Mouse (Mus musculus) midbrain, embryonic 15.5 days (tissue): ENCODE results near the gene Lgmn. TPM values are rescaled to one million over a fixed set of nuclear protein-coding genes. Genes with fewer than 3 reads are reported as not detected.

Source experiments
- ATAC-seq: fragments of 200-750 bp; cut with Nextera tagmentation; replicated peaks from 2 replicates; pipeline ENCODE4 v1.8.0; 2017; ENCODE audit warnings: moderate TSS enrichment
- H3K27ac ChIP-seq: fragments of 300-500 bp; sonication (generic); 2 replicates; pipeline ENCODE4 v1.5.1; 2015; ENCODE audit warnings: mild to moderate bottlenecking, inconsistent platforms
- H3K27me3 ChIP-seq: fragments of 300-500 bp; sonication (generic); replicated peaks from 2 replicates; pipeline ENCODE4 v1.6.1; 2015; ENCODE audit warnings: inconsistent platforms
- H3K36me3 ChIP-seq: fragments of 300-500 bp; sonication (generic); replicated peaks from 2 replicates; pipeline ENCODE4 v1.6.1; 2015; ENCODE audit warnings: inconsistent platforms
- H3K4me1 ChIP-seq: fragments of 300-500 bp; sonication (generic); 2 replicates; pipeline ENCODE4 v1.6.1; 2015; ENCODE audit warnings: inconsistent platforms
- H3K4me2 ChIP-seq: fragments of 300-500 bp; sonication (generic); 2 replicates; pipeline ENCODE4 v1.6.1; 2015; ENCODE audit warnings: inconsistent platforms, mild to moderate bottlenecking, moderate library complexity
- H3K4me3 ChIP-seq: fragments of 300-500 bp; sonication (generic); 2 replicates; pipeline ENCODE4 v1.5.1; 2015; ENCODE audit warnings: mild to moderate bottlenecking, inconsistent platforms
- H3K9ac ChIP-seq: fragments of 300-500 bp; sonication (generic); 2 replicates; pipeline ENCODE4 v1.6.1; 2015; ENCODE audit warnings: mild to moderate bottlenecking, inconsistent platforms
- H3K9me3 ChIP-seq: fragments of 300-500 bp; sonication (generic); 2 replicates; pipeline ENCODE4 v1.6.1; 2016; ENCODE audit warnings: inconsistent platforms
- WGBS: fragments of 180-500 bp; shearing (Covaris S2); methylation state at CpG from one replicate; pipeline ENCODE4 v1.1.7; 2015; ENCODE audit warnings: mixed read lengths; 5-methylcytosine and 5-hydroxymethylcytosine counted together
- polyA plus RNA-seq: library from polyadenylated mRNA; unstranded; fragments of >200 nt; fragmentation: Nextera tagmentation; extraction: Ambion mirVana; gene quantifications from 2 replicates; pipeline ENCODE4 v1.2.1, GENCODE M21; 2015

Gene Lgmn
- polyA plus RNA-seq, 1 experiment from 2014 or later, result 87.7 TPM

DNA sequence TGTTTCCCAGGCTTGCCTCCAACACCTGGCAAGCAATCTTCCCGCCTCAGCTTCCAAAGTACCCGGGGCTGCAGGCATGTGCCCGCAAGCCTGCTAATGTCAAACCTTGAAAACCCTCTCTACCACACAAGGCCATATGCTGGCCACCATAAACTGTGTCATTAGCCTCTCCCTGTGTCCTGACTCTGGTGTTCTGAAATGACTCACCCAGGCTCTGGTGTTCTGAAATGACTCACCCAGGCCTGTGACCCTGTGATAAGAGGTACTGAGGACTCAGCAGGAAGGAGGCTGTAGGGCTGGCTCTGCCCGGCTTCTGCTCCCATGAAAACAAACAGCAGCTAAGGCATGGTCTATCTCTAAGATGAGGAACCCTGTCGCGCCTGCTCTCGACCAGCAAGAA is 13.3 kb downstream of the Lgmn start:
- no peak for ATAC-seq
- Histone ChIP-seq H3K9ac (no peak overlapping the region), H3K27ac (no peak overlapping the region), H3K27me3 (no peaks in the 10 kb centered on the region), H3K9me3 (no peaks in the 10 kb centered on the region), H3K4me3 (no peak overlapping the region), H3K4me2 (no peak overlapping the region), H3K36me3 (peaks cover 5% of the 10 kb centered on the region), H3K4me1 (no peaks in the 10 kb centered on the region)
- WGBS, result 94% methylated on average over 7 of the region's 7 CpGs

DNA sequence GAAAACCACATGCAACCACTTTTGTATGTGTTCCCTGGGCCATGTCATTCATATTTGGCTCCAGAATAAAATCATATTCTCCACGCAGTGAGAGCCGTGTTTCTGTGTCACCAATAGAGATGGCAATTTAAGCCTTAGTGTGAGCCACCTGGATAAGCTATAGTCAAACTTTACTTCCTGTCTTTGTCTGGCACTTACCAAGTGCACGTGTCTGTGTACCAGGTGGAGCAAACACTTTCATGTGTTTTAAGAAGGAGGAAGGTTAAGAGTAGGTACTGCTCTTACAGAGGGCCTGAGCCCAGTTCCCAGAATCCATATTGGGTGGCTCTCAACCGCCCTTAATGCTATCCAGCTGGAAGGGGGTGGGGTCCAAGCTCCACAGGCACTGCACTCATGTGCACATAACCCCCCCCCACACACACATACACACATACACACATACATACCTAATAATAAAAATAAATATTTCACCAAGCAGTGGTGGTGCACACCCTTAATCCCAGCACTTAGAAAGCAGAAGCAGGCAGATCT is 14.5 kb downstream of the Lgmn start:
- WGBS, result 86% methylated on average over 4 of the region's 4 CpGs
- H3K4me2 ChIP-seq, result no peak overlapping the region

DNA sequence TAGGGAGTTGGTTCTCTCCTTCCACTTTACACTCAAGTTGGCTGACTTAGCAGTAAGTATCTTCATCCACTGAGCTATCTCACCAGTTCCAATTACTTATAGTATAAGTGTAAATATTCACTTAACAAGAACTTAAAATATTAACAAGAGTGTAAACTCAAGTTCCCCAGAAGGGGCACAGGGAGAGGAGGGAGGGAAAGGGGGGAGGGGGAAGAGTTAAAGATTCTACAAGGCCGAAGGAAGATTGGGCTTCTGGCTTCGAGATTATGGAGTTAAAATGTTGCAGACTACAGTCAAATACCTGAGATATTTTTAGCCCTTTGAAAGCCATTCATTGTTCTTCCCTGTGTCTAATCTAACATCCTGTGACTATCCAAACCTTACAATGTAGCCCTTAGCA is 15.2 kb downstream of the Lgmn start:
- 79% methylated on average over 2 of the region's 2 CpGs for WGBS
- ATAC-seq, result no peak

More for the DNA sequence above, 14.5 kb downstream of the Lgmn start:
- Histone ChIP-seq H3K36me3 (peaks cover 5% of the 10 kb centered on the region), H3K9me3 (no peaks in the 10 kb centered on the region), H3K9ac (no peak overlapping the region), H3K4me3 (no peak overlapping the region), H3K27me3 (no peaks in the 10 kb centered on the region), H3K27ac (no peak overlapping the region), H3K4me1 (no peaks in the 10 kb centered on the region)
- ATAC-seq, result no peak

DNA sequence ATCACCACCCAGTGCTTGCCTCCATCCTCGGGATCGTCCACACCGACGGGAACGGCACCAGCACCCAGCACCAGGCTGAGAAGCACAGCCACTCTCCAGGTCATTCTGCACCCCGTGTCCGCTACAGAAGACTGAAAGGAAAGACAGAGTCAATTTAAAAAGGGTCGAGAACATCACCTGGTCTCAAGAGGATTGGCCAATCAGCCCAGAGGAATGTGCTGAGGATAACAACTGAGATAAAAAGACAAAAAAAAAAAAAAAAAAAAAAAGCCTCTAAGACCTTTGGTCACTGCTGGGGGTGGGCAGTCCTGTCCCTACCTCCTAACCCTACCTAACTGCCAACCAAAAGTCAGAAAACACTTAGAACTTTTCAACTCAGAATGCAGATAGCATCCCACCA is 16.0 kb downstream of the Lgmn start:
- no peak overlapping the region for H3K9ac ChIP-seq
- no peak overlapping the region for H3K27ac ChIP-seq
- H3K4me2 ChIP-seq, result no peak overlapping the region
- no peaks in the 10 kb centered on the region for H3K9me3 ChIP-seq
- peaks cover 5% of the 10 kb centered on the region for H3K36me3 ChIP-seq
- 96% methylated on average over 8 of the region's 8 CpGs for WGBS
- no peak for ATAC-seq
- H3K4me3 ChIP-seq, result no peak overlapping the region
- peaks cover 5% of the 10 kb centered on the region; the same call in 1 of the 2 replicates for H3K4me1 ChIP-seq
- no peaks in the 10 kb centered on the region for H3K27me3 ChIP-seq

More for the DNA sequence above, 15.2 kb downstream of the Lgmn start:
- no peaks in the 10 kb centered on the region for H3K27me3 ChIP-seq
- no peak overlapping the region for H3K4me3 ChIP-seq
- H3K27ac ChIP-seq, result no peak overlapping the region
- H3K36me3 ChIP-seq, result peaks cover 5% of the 10 kb centered on the region
- peaks cover 3% of the 10 kb centered on the region; the same call in 1 of the 2 replicates for H3K4me1 ChIP-seq
- no peaks in the 10 kb centered on the region for H3K9me3 ChIP-seq
- no peak overlapping the region for H3K4me2 ChIP-seq
- no peak overlapping the region for H3K9ac ChIP-seq

DNA sequence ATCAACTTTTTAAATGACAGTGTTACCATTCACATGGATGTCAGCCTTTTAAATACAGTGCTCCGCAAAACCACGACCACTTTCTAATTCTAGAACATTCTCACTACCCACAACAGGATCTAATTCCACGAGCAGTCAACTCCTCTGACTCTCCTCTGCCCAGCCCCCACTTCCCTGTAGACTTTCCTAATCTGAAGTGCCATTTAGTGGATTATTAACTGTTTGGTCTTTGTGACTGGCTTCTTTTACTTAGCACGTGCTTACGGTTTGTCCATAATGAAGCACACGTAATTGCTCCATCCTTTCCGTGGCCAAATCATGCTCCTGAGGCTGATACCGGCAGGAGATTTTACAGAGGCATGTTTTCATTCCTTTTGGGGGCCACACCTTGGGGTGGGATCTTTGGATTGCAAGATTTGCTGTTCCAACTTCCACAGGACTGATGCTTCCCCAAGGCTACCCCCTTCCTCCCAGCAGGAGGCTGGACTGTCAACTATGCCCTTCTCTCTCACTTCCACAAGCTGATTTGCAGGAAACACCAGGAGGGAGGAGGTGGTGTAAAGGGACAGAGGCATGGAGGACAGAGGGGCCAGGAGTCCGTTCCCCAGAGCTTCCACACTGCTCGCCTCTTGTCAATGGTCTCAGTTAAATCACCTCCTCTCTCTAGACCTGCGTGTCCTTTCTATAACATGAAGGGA is 16.8 kb downstream of the Lgmn start:
- no peak for ATAC-seq
- Histone ChIP-seq H3K9me3 (no peaks in the 10 kb centered on the region), H3K4me3 (no peak overlapping the region), H3K4me2 (no peak overlapping the region), H3K27ac (no peak overlapping the region), H3K4me1 (peaks cover 5% of the 10 kb centered on the region; the same call in 1 of the 2 replicates), H3K9ac (no peak overlapping the region), H3K36me3 (peaks cover 5% of the 10 kb centered on the region), H3K27me3 (no peaks in the 10 kb centered on the region)
- WGBS, result 91% methylated on average over 11 of the region's 11 CpGs

DNA sequence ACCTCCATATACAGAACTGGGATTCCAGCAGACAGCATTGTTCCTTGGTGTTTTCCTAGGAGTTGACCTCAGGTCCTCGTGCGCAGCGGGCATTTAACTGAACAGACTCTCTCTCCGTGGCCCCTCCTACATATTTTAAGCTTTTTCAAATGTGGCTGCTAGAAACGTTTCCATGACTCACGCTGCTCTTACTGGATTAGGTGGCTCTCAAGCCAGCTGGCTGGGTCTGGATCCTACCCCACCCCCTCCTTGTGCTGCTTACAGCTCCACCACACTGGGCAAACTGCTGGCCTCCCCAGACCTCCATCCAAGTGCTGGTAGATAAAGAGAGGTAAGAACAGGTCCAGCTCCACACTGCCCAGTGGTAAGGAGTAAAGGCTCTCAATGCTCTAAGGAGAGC is 17.5 kb downstream of the Lgmn start:
- Histone ChIP-seq H3K4me3 (no peak overlapping the region), H3K9ac (no peak overlapping the region), H3K9me3 (no peaks in the 10 kb centered on the region), H3K4me2 (no peak overlapping the region), H3K36me3 (peaks cover 5% of the 10 kb centered on the region), H3K27ac (no peak overlapping the region), H3K4me1 (peaks cover 5% of the 10 kb centered on the region; the same call in 1 of the 2 replicates), H3K27me3 (no peaks in the 10 kb centered on the region)
- ATAC-seq, result no peak
- WGBS, result 81% methylated on average over 6 of the region's 6 CpGs

DNA sequence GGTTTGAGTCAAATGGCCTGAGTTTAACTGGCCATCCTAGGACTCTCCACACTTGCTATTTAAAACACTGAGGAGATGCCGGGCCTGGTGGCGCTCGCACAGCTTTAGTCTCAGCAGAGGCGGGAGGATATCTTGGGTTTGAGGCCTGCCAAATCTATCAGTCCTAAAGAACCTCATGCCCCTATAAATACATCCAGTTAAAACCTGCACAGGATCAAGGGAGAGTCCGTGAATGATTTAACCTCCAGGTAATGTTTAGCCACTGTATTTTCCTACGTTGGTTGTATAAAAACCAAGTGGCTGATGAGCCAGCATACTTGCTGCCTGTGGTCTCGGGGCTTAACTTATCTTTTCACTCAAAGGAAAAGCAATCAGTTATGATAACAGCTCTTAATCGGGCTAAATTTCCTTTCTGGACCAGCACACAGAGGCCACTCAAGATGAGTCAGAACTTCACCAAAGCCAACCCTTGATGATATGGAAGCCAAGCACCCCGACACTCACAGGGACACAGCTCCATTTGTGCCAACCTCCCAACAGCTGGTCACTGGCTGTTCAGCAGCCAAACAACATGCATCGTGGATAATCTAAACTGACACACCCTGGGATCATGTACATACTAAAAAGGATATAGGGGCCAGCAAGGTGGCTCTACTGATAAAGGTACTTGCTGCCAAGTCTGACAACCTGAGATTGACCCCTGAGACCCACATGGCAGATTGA is 19.3 kb downstream of the Lgmn start:
- Histone ChIP-seq H3K27ac (no peak overlapping the region), H3K4me2 (no peak overlapping the region), H3K27me3 (no peaks in the 10 kb centered on the region), H3K4me3 (no peak overlapping the region), H3K36me3 (peaks cover 5% of the 10 kb centered on the region), H3K4me1 (peaks cover 5% of the 10 kb centered on the region; the same call in 1 of the 2 replicates), H3K9me3 (no peaks in the 10 kb centered on the region), H3K9ac (no peak overlapping the region)
- no peak for ATAC-seq
- WGBS, result 90% methylated on average over 10 of the region's 10 CpGs

DNA sequence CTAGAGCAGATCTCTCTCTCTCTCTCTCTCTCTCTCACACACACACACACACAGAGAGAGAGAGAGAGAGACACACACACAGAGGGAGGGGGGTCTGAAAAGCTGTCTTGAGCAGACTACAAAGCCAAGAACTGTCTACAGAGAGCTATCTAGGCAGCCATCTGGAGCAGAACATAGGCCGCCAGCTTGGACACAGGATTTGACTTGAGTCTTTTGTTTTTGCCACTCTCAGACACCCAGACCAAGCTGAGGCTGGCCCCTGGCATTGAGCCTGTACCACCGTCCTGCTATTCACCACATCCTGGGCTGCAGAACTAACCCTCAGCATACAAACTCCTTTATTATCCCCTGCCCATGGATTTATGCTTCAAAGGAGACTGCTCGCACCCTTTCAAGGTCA is 20.1 kb downstream of the Lgmn start:
- H3K4me1 ChIP-seq, result peaks cover 5% of the 10 kb centered on the region; the same call in 1 of the 2 replicates
- no peak for ATAC-seq

DNA sequence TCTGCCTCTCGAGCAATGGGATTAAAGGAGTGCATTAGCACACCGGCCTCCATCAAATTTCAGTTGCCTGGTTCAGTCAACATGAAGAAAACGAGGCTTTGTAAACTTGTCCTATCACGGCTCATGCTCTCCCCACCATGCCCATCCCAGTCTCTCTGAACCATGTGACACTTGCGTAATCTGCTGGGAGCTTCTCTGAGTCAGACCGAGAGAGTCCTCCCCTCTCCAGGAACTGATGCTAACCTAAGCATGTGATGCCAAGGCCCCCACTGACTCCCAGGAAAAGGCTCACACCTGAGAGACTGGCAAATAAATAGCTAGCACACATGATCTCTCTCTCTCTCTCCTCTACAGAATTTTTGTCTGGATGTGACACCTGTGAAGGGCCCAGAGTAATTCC is 21.9 kb downstream of the Lgmn start:
- no peak for ATAC-seq
- Histone ChIP-seq H3K4me3 (no peak overlapping the region), H3K27me3 (no peaks in the 10 kb centered on the region), H3K4me2 (no peak overlapping the region), H3K4me1 (peaks cover 5% of the 10 kb centered on the region; the same call in 1 of the 2 replicates), H3K36me3 (peaks cover 10% of the 10 kb centered on the region), H3K27ac (no peak overlapping the region), H3K9ac (no peak overlapping the region), H3K9me3 (no peaks in the 10 kb centered on the region)
- WGBS, result 91% methylated on average over 6 of the region's 6 CpGs

More for the DNA sequence above, 20.1 kb downstream of the Lgmn start:
- H3K9me3 ChIP-seq, result no peaks in the 10 kb centered on the region
- no peak overlapping the region for H3K9ac ChIP-seq
- H3K4me2 ChIP-seq, result no peak overlapping the region
- no peaks in the 10 kb centered on the region for H3K27me3 ChIP-seq
- 30% methylated on average over 3 of the region's 3 CpGs for WGBS
- H3K27ac ChIP-seq, result 0 out of 2 replicates have a peak overlapping the region, but pooled peaks have one; percentile 48
- H3K4me3 ChIP-seq, result no peak overlapping the region
- peaks cover 5% of the 10 kb centered on the region for H3K36me3 ChIP-seq

DNA sequence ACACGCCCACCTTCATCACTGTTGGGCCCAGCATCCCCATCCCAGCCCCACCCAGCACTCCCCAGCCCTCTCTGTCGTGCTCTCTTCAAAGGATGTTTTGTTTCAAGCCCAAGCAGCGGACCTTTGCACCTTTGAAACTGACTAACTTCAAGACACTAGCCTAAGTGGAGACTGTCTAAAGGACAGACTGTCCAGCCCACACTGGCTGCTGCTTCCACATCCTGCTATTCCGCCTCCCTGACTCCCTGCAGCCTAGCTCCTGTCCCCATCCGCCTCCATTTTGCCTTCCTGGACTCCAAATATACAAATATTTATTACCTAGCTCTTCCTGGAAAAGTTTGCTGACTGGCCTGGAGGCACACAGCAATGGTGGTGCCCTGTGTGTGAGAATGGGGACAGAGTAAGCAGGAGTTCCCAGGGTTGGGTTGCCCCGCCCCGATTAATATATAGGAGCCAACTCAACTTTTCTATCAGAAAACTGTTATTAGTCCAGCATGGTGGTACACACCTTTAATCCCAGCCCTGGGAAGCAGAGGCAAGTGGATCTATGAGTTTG is 22.6 kb downstream of the Lgmn start:
- Histone ChIP-seq H3K9me3 (no peaks in the 10 kb centered on the region), H3K4me1 (peaks cover 5% of the 10 kb centered on the region; the same call in 1 of the 2 replicates), H3K27me3 (no peaks in the 10 kb centered on the region), H3K27ac (no peak overlapping the region), H3K9ac (no peak overlapping the region), H3K4me3 (no peak overlapping the region), H3K36me3 (peaks cover 5% of the 10 kb centered on the region; the same call in 1 of the 2 replicates), H3K4me2 (no peak overlapping the region)
- WGBS, result 78% methylated on average over 7 of the region's 7 CpGs
- no peak; the same call in 1 of the 2 replicates for ATAC-seq

DNA sequence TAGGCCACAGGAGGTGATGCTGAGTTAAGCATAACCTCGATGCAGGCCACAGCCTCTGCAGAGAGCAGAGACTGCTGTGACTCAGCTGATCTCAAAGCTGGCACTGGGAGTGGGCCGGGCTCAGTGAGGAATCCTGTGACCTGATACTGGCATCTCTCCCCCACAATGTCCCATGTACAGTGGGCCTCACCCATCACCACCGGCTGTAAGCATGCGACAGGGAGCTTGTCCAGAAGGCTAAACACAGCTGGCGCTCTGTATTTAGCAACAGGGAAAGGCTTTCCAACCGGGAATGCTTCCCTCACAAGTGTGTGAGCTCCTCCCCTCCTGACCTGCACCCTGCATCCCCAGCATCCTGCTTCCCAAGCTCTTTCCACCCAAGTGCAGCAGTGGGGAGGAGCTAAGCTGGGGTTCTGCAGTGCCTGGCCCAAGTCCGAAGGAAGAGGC is 23.2 kb downstream of the Lgmn start:
- H3K9ac ChIP-seq, result no peak overlapping the region
- no peak; the same call in 1 of the 2 replicates for ATAC-seq

DNA sequence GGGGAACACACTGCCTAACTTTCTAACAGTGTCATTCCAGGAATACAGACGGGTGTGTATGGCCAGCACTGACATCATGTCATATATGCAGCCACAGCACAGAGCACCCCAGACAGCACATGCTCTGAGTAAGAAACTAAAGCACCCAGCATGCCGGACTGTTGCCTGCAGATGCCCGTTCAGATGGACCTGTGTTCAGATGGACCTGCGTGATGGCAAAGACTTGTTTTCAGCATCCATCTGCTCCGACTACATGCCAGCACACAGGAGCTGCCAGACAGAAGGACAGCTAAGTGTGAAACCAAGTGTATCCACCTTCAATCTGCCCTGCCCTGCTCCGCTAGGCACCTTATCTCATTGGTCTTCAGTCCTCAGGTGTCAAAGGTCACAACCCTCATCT is 24.9 kb downstream of the Lgmn start:
- Histone ChIP-seq H3K4me3 (no peak overlapping the region), H3K27ac (no peak overlapping the region), H3K9ac (no peak overlapping the region), H3K36me3 (peaks cover 5% of the 10 kb centered on the region; the same call in 1 of the 2 replicates), H3K4me1 (peaks cover 4% of the 10 kb centered on the region; the same call in 1 of the 2 replicates), H3K27me3 (no peaks in the 10 kb centered on the region), H3K9me3 (no peaks in the 10 kb centered on the region), H3K4me2 (no peak overlapping the region)
- 90% methylated on average over 6 of the region's 6 CpGs for WGBS
- no peak for ATAC-seq

More for the DNA sequence above, 23.2 kb downstream of the Lgmn start:
- H3K4me3 ChIP-seq, result no peak overlapping the region
- H3K27me3 ChIP-seq, result no peaks in the 10 kb centered on the region
- WGBS, result 46% methylated on average over 7 of the region's 7 CpGs
- no peak overlapping the region for H3K4me2 ChIP-seq
- H3K9me3 ChIP-seq, result no peaks in the 10 kb centered on the region
- H3K27ac ChIP-seq, result no peak overlapping the region
- H3K36me3 ChIP-seq, result peaks cover 5% of the 10 kb centered on the region; the same call in 1 of the 2 replicates
- H3K4me1 ChIP-seq, result peaks cover 5% of the 10 kb centered on the region; the same call in 1 of the 2 replicates
